Mouse (Mus musculus): ENCODE measurements around the gene Pbx4. TPM values are rescaled to one million over a fixed set of nuclear protein-coding genes. Genes with fewer than 3 reads are reported as not detected.

Pbx4 gene
- polyA plus RNA-seq, 1 experiment: 0.24 TPM

GRCm38 (mm10) chr8:69877396-69877795 lies 45.1 kb downstream of the Pbx4 start:
- Histone ChIP-seq H3K36me3 (ENCODE audit: control insufficient read depth) (no peaks in the 10 kb centered on the region), H3K27me3 (ENCODE audit: control insufficient read depth) (peaks cover 41% of the 10 kb centered on the region), H3K9me3 (ENCODE audit: control insufficient read depth, low read length) (peaks cover 19% of the 10 kb centered on the region), H3K4me3 (replicated peaks) (no peak overlapping the region), H3K4me1 (ENCODE audit: control insufficient read depth) (peaks cover 10% of the 10 kb centered on the region)
- TF ChIP-seq GATA1 (IDR thresholded peaks at IDR 0.05; ENCODE audit: low read length) (no peak), TAL1 (IDR thresholded peaks at IDR 0.05; ENCODE audit: low read length) (no peak)

- H3K36me3 ChIP-seq (ENCODE audit: control insufficient read depth): no peaks in the 10 kb centered on the region
- peaks cover 47% of the 10 kb centered on the region for H3K27me3 ChIP-seq (ENCODE audit: control insufficient read depth)
- H3K4me1 ChIP-seq (ENCODE audit: control insufficient read depth): peaks cover 13% of the 10 kb centered on the region
- no peak for TF ChIP-seq TAL1 (IDR thresholded peaks at IDR 0.05; ENCODE audit: low read length)
- TF ChIP-seq GATA1 (IDR thresholded peaks at IDR 0.05; ENCODE audit: low read length): no peak
- H3K9me3 ChIP-seq (ENCODE audit: control insufficient read depth, low read length): peaks cover 25% of the 10 kb centered on the region
- no peak overlapping the region for H3K4me3 ChIP-seq (replicated peaks)
Observed at GRCm38 (mm10) chr8:69877992-69878391, 45.7 kb downstream of the Pbx4 start.

GRCm38 (mm10) chr8:69879678-69880077 lies 47.4 kb downstream of the Pbx4 start:
- H3K36me3 ChIP-seq (ENCODE audit: control insufficient read depth): no peaks in the 10 kb centered on the region
- TF ChIP-seq GATA1 (IDR thresholded peaks at IDR 0.05; ENCODE audit: low read length) (no peak), TAL1 (IDR thresholded peaks at IDR 0.05; ENCODE audit: low read length) (no peak)
- peaks cover 29% of the 10 kb centered on the region for H3K9me3 ChIP-seq (ENCODE audit: control insufficient read depth, low read length)
- H3K4me1 ChIP-seq (ENCODE audit: control insufficient read depth): peaks cover 13% of the 10 kb centered on the region
- no peak overlapping the region for H3K4me3 ChIP-seq (replicated peaks)
- peaks cover 64% of the 10 kb centered on the region for H3K27me3 ChIP-seq (ENCODE audit: control insufficient read depth)

GRCm38 (mm10) chr8:69880841-69881240 lies 48.5 kb downstream of the Pbx4 start:
- no peak overlapping the region for H3K4me3 ChIP-seq (replicated peaks)
- H3K4me1 ChIP-seq (ENCODE audit: control insufficient read depth): peaks cover 15% of the 10 kb centered on the region
- H3K27me3 ChIP-seq (ENCODE audit: control insufficient read depth): peaks cover 76% of the 10 kb centered on the region
- peaks cover 29% of the 10 kb centered on the region for H3K9me3 ChIP-seq (ENCODE audit: control insufficient read depth, low read length)
- no peaks in the 10 kb centered on the region for H3K36me3 ChIP-seq (ENCODE audit: control insufficient read depth)
- no peak for TF ChIP-seq TAL1 (IDR thresholded peaks at IDR 0.05; ENCODE audit: low read length)
- no peak for TF ChIP-seq GATA1 (IDR thresholded peaks at IDR 0.05; ENCODE audit: low read length)

GRCm38 (mm10) chr8:69881261-69881865 lies 49.1 kb downstream of the Pbx4 start:
- Histone ChIP-seq H3K36me3 (ENCODE audit: control insufficient read depth) (no peaks in the 10 kb centered on the region), H3K27me3 (ENCODE audit: control insufficient read depth) (peaks cover 81% of the 10 kb centered on the region), H3K4me1 (ENCODE audit: control insufficient read depth) (peaks cover 15% of the 10 kb centered on the region), H3K9me3 (ENCODE audit: control insufficient read depth, low read length) (peaks cover 29% of the 10 kb centered on the region), H3K4me3 (replicated peaks) (no peak overlapping the region)
- TF ChIP-seq TAL1 (IDR thresholded peaks at IDR 0.05; ENCODE audit: low read length) (no peak), GATA1 (IDR thresholded peaks at IDR 0.05; ENCODE audit: low read length) (no peak)

GRCm38 (mm10) chr8:69882021-69882756 lies 49.9 kb downstream of the Pbx4 start:
- no peaks in the 10 kb centered on the region for H3K36me3 ChIP-seq (ENCODE audit: control insufficient read depth)
- TF ChIP-seq GATA1 (IDR thresholded peaks at IDR 0.05; ENCODE audit: low read length): no peak
- no peak for TF ChIP-seq TAL1 (IDR thresholded peaks at IDR 0.05; ENCODE audit: low read length)
- H3K27me3 ChIP-seq (ENCODE audit: control insufficient read depth): peaks cover 84% of the 10 kb centered on the region
- H3K9me3 ChIP-seq (ENCODE audit: control insufficient read depth, low read length): peaks cover 29% of the 10 kb centered on the region
- peak overlapping the region; percentile 31 for H3K4me3 ChIP-seq (replicated peaks)
- peaks cover 16% of the 10 kb centered on the region for H3K4me1 ChIP-seq (ENCODE audit: control insufficient read depth)

- no peak for TF ChIP-seq TAL1 (IDR thresholded peaks at IDR 0.05; ENCODE audit: low read length)
- TF ChIP-seq GATA1 (IDR thresholded peaks at IDR 0.05; ENCODE audit: low read length): no peak
- no peak overlapping the region for H3K4me3 ChIP-seq (replicated peaks)
- H3K27me3 ChIP-seq (ENCODE audit: control insufficient read depth): peaks cover 92% of the 10 kb centered on the region
- peaks cover 18% of the 10 kb centered on the region for H3K4me1 ChIP-seq (ENCODE audit: control insufficient read depth)
- H3K9me3 ChIP-seq (ENCODE audit: control insufficient read depth, low read length): peaks cover 33% of the 10 kb centered on the region
- H3K36me3 ChIP-seq (ENCODE audit: control insufficient read depth): no peaks in the 10 kb centered on the region
Observed at GRCm38 (mm10) chr8:69882833-69883600, 50.7 kb downstream of the Pbx4 start.

- peaks cover 19% of the 10 kb centered on the region for H3K4me1 ChIP-seq (ENCODE audit: control insufficient read depth)
- no peaks in the 10 kb centered on the region for H3K36me3 ChIP-seq (ENCODE audit: control insufficient read depth)
- TF ChIP-seq GATA1 (IDR thresholded peaks at IDR 0.05; ENCODE audit: low read length) (no peak), TAL1 (IDR thresholded peaks at IDR 0.05; ENCODE audit: low read length) (no peak)
- H3K9me3 ChIP-seq (ENCODE audit: control insufficient read depth, low read length): peaks cover 39% of the 10 kb centered on the region
- H3K4me3 ChIP-seq (replicated peaks): no peak overlapping the region
- H3K27me3 ChIP-seq (ENCODE audit: control insufficient read depth): peaks cover 100% of the 10 kb centered on the region
Observed at GRCm38 (mm10) chr8:69884141-69884540, 51.9 kb downstream of the Pbx4 start.
